Mouse (Mus musculus) stomach, embryonic 15.5 days (tissue): ENCODE measurements at regions not wholly inside any gene's neighbourhood (a gene's known extent, or its start where the extent isn't known, plus 50 kb on each side); places are given as distances from the start of the nearest gene placed in this dataset.

Source experiments
- ATAC-seq: fragments of 200-750 bp; cut with Nextera tagmentation; 2 replicates; pipeline ENCODE4 v1.8.0; 2017; ENCODE audit warnings: low read depth, moderate number of reproducible peaks, moderate TSS enrichment; ENCODE audit not compliant: insufficient read depth, low FRiP score
- H3K27ac ChIP-seq: fragments of 300-500 bp; sonication (generic); 2 replicates; pipeline ENCODE4 v1.5.1; 2015; ENCODE audit warnings: mild to moderate bottlenecking, inconsistent platforms
- H3K27me3 ChIP-seq: fragments of 300-500 bp; sonication (generic); replicated peaks from 2 replicates; pipeline ENCODE4 v1.6.1; 2015; ENCODE audit warnings: inconsistent platforms
- H3K36me3 ChIP-seq: fragments of 300-500 bp; sonication (generic); 2 replicates; pipeline ENCODE4 v1.6.1; 2015; ENCODE audit warnings: inconsistent platforms
- H3K4me1 ChIP-seq: fragments of 300-500 bp; sonication (generic); 2 replicates; pipeline ENCODE4 v1.6.1; 2015; ENCODE audit warnings: inconsistent platforms
- H3K4me2 ChIP-seq: fragments of 300-500 bp; sonication (generic); 2 replicates; pipeline ENCODE4 v1.6.1; 2015; ENCODE audit warnings: mild to moderate bottlenecking, inconsistent platforms
- H3K4me3 ChIP-seq: fragments of 300-500 bp; sonication (generic); replicated peaks from 2 replicates; pipeline ENCODE4 v1.5.1; 2015; ENCODE audit warnings: inconsistent platforms
- H3K9ac ChIP-seq: fragments of 300-500 bp; sonication (generic); 2 replicates; pipeline ENCODE4 v1.6.1; 2015; ENCODE audit warnings: inconsistent platforms
- H3K9me3 ChIP-seq: fragments of 300-500 bp; sonication (generic); 2 replicates; pipeline ENCODE4 v1.6.1; 2016; ENCODE audit warnings: inconsistent platforms
- WGBS: fragments of 180-500 bp; shearing (Covaris S2); methylation state at CpG from one replicate; pipeline ENCODE4 v1.1.7; 2015; 5-methylcytosine and 5-hydroxymethylcytosine counted together

GRCm38 (mm10) chr9:85139891-85140290 is 172.7 kb upstream of the Gm11114 start:
- H3K4me1 ChIP-seq: no peaks in the 10 kb centered on the region

GRCm38 (mm10) chr9:85144363-85144762 is 168.2 kb upstream of the Gm11114 start:
- Histone ChIP-seq H3K9ac (no peak overlapping the region), H3K9me3 (no peaks in the 10 kb centered on the region), H3K4me3 (no peak overlapping the region), H3K4me1 (no peaks in the 10 kb centered on the region), H3K27me3 (no peaks in the 10 kb centered on the region), H3K36me3 (no peaks in the 10 kb centered on the region), H3K27ac (no peak overlapping the region), H3K4me2 (no peak overlapping the region)
- no peak for ATAC-seq
- WGBS: 98% methylated on average over 2 of the region's 2 CpGs

More at GRCm38 (mm10) chr9:85139891-85140290, 172.7 kb upstream of the Gm11114 start:
- Histone ChIP-seq H3K4me3 (no peak overlapping the region), H3K9ac (no peak overlapping the region), H3K9me3 (no peaks in the 10 kb centered on the region), H3K36me3 (no peaks in the 10 kb centered on the region), H3K4me2 (no peak overlapping the region), H3K27ac (no peak overlapping the region), H3K27me3 (no peaks in the 10 kb centered on the region)
- WGBS: 66% methylated on average over 4 of the region's 4 CpGs
- no peak for ATAC-seq

GRCm38 (mm10) chr9:85165632-85166031 is 146.9 kb upstream of the Gm11114 start:
- H3K27ac ChIP-seq: no peak overlapping the region
- no peak overlapping the region for H3K9ac ChIP-seq
- no peak overlapping the region for H3K4me3 ChIP-seq
- H3K27me3 ChIP-seq: no peaks in the 10 kb centered on the region
- ATAC-seq: no peak
- H3K36me3 ChIP-seq: no peaks in the 10 kb centered on the region
- no peaks in the 10 kb centered on the region for H3K4me1 ChIP-seq
- 84% methylated on average over 1 of the region's 1 CpGs for WGBS
- no peak overlapping the region for H3K4me2 ChIP-seq
- H3K9me3 ChIP-seq: no peaks in the 10 kb centered on the region

- Histone ChIP-seq H3K36me3 (no peaks in the 10 kb centered on the region), H3K4me3 (no peak overlapping the region), H3K27me3 (no peaks in the 10 kb centered on the region), H3K9me3 (no peaks in the 10 kb centered on the region), H3K27ac (no peak overlapping the region), H3K4me1 (no peaks in the 10 kb centered on the region), H3K4me2 (no peak overlapping the region), H3K9ac (no peak overlapping the region)
- ATAC-seq: no peak
These were observed 145.3 kb upstream of the Gm11114 start for GRCm38 (mm10) chr9:85167243-85167642.

- Histone ChIP-seq H3K9ac (no peak overlapping the region), H3K4me2 (no peak overlapping the region), H3K36me3 (no peaks in the 10 kb centered on the region), H3K4me1 (no peaks in the 10 kb centered on the region), H3K27me3 (no peaks in the 10 kb centered on the region), H3K9me3 (no peaks in the 10 kb centered on the region), H3K27ac (no peak overlapping the region), H3K4me3 (no peak overlapping the region)
- whole genome bisulfite sequencing: 45% methylated on average over 3 of the region's 3 CpGs
- peak; percentile 31; the same call in 1 of the 2 replicates for ATAC-seq
These were observed 138.1 kb upstream of the Gm11114 start for GRCm38 (mm10) chr9:85174431-85174830.

GRCm38 (mm10) chr9:85201202-85201601 is 111.4 kb upstream of the Gm11114 start:
- Histone ChIP-seq H3K27ac (no peak overlapping the region), H3K9ac (no peak overlapping the region), H3K27me3 (no peaks in the 10 kb centered on the region), H3K4me3 (no peak overlapping the region), H3K9me3 (no peaks in the 10 kb centered on the region), H3K4me1 (no peaks in the 10 kb centered on the region), H3K4me2 (no peak overlapping the region), H3K36me3 (no peaks in the 10 kb centered on the region)
- ATAC-seq: no peak
- 74% methylated on average over 3 of the region's 3 CpGs for WGBS

GRCm38 (mm10) chr9:85224870-85225269 is 87.7 kb upstream of the Gm11114 start:
- H3K9me3 ChIP-seq: no peaks in the 10 kb centered on the region
- H3K4me2 ChIP-seq: no peak overlapping the region
- WGBS: 67% methylated on average over 3 of the region's 3 CpGs
- H3K27ac ChIP-seq: no peak overlapping the region
- H3K27me3 ChIP-seq: no peaks in the 10 kb centered on the region
- H3K36me3 ChIP-seq: no peaks in the 10 kb centered on the region
- H3K4me3 ChIP-seq: no peak overlapping the region
- no peak for ATAC-seq
- H3K9ac ChIP-seq: no peak overlapping the region
- H3K4me1 ChIP-seq: no peaks in the 10 kb centered on the region
